Mouse (Mus musculus) c-Kit-positive CD71-positive TER-119-positive erythroid progenitor cells, embryonic 14.5 days (primary cell): ENCODE measurements around the gene Uqcc2.

Source experiments
- DNase-seq: peaks from one replicate; pipeline ENCODE4 v3.0.0-alpha.2; 2013; ENCODE audit warnings: low spot score

Gene Uqcc2

DNA sequence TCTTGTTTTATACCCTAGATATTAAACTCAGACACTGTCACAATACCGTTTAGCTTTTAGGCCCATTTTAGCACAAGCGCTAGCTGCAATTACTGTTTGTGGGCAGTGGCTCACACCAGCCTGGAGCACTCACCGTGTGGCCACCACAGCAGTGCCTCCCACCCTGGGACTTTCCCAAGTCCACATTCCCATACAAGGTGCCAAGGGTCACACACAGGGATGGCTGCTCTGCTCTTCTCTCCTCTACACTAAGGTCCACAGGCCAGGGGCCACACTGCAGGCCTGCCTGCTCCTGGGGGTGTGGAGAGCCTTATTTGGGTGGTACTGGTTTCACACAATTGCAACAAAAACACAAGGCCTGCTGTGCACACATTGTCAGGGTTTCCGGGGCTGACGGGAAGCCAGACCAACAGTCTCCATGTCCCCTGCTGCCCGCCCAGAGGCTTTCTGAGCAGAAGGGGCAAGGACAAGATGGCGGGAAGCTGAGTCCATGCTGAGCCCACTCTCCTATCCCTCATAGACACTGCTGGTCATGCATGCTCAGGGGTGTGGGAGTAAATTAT, 9.8 kb downstream of the Uqcc2 start:
- no peak for DNase-seq

DNA sequence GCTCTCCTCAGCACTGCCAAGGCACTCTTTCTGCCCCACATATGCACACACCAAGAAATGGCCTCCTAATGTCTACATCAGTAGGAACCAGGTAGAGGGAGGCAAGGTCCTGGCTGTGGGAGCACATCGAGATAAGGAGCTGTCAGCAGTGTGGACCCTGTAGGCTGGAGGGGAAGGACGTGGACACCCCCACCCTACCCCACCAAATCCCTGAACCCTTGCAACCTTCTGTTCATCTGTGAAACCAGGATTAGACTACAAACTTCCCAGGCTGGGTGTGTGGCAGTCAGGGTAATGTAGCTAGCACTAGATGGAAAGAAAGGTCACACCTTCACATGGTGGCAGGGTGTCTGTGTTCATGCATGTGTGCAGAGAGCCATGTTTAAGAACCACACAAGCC, 10.6 kb downstream of the Uqcc2 start:
- no peak for DNase-seq

DNA sequence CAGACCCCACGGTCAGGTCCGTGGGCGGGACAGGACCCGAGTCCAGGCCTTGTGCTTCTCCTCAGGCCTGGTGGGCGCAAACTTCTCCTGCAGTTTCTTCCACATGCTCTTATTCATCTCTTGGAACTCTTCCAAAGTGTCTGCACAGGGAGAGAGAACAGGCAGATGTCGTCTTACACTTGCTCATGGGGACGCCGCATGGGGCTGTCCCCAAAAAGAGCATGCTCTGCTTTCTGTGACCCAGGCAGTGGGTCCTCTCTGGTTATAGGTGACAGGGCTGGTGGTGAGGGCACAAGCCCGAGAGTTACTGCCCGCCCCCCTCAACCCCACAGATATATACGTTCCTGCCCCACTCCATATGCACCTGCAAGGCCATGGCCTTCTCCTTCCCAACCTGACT, 11.0 kb downstream of the Uqcc2 start:
- DNase-seq, result no peak

DNA sequence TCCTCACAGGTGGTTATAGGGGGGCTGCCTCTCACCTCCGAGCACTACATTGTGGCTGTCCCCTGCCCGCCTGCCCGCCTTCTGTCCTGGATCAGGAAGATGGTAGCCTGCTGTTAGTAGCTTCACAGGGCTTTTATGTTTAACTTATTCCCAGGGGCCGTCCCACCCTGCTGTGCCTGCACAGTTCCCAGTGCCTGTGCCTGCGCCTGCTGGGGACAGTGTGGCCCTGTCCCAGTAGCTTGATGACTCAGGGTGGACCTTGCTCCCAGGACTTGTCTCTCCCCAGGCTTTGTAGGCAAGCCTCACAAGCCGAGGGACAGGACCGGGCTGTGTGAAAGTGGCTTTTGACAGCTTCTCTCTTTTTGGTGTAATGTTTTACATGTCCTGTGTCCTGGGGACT, 11.9 kb downstream of the Uqcc2 start:
- DNase-seq, result no peak

DNA sequence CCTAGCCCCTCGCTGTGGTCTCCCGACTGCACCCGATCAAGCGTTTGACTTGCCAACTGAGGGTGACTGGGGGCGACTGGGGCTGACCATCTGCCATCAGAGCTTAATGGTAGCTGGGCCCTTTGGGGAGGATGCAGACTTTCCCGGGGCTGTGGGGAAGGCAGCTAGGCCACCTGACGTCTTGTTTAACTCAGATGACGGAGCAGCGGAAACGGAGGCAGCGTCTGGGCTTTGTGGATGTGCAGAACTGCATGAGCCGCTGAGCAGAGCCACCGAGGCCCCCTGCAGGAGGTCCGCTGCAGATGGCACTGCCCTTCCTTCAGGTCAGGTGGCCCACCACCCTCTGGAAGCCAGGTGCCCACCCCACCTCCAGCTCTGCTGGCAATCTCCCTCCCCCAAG, 12.4 kb downstream of the Uqcc2 start:
- no peak for DNase-seq

DNA sequence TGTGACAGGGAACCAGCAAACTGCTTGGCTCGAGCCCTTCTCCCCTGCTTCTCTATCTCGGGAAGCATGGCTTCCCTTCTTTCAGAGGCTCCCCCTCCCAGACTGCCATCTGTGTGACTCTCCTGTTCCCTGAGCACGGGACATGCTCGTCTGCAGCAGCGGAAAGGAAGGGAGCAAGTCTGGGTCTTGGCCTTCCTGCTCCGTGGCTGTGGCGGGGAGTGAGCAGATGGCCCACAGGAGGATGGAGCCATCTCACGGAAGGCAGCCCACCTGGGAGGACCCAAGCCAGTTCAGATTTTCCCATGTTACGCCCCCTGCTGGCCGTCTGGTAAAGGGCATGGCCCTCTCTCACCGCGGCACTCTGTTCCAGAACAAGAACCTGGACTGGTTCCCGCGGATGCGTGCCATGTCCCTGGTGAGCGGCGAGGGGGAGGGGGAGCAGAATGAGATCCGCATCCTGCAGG, 13.1 kb downstream of the Uqcc2 start:
- no peak for DNase-seq

DNA sequence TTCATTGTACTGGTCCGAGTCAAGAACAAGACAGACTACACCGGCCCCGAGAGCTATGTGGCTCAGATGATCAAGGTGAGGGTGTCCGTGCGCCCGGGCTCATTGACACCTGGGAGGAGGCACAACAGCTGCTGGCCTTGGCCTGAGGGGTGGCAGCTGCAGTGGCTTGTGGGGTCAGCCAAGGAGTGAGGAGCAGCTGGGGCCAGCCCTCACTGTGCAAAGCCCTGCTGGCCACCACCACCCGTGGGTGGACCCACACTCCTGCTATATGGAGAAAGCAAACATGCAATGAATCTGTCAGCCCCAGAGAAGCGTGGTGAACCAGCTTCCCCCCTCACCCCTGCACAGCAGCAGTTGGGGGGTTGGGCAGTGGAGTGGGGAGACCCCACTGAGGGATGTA, 13.8 kb downstream of the Uqcc2 start:
- DNase-seq, result no peak

DNA sequence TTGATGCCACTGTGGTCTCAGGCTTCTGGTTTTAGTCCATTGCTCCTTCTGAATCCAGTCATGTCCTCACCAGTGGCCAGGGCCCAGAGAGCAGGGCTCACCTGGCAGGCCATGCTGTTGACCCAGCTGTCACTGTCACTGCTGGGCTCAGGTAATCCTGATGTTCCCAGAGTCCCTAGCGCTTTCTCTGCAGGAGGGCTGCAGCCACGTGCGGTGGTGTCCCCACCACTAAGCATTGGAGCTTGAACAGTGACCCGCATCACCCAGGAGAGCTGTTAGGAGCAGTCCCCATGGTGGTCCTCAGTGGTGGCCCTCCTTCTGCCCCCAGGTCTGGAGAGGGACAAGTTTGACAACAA, 14.2 kb downstream of the Uqcc2 start:
- no peak for DNase-seq

DNA sequence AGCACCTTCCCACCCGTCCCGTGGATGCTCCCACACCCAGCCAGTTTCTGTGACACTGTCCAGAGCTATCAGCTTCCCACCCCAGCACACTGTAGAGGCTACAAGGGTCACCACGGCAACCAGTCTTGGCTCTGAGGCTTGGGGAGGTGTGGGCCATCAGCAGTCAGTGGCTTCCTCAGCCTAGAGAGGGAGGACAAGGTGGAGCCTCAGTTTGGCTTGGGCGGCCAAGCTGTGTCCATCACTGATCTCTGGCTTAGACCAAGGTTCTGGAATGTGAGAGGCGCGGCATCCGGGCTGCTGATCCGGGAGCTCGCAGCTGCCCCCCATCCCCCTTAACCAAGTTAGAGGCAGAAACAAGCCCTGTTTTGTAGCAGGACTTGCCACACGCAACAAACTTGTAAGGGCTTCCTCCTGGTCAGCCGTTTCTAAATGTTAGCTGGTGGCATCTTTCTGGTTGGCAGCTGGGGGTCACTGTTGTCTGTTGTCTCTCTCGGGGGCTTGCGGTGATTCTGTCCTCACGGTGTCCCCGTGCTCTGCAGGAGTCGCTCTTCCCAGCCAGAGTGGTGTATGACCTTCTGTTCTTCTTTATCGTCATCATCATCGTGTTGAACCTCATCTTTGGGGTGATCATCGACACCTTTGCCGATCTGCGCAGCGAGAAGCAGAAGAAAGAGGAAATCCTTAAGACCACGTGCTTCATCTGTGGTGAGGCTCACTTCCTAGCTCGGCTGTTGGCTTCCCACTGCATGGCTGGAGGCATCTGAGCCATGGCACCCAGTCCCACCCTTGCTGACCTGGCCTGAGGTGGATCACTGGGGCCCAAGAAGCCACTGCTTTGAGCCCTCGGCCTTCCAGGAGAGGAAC, 14.8 kb downstream of the Uqcc2 start:
- DNase-seq, result no peak

DNA sequence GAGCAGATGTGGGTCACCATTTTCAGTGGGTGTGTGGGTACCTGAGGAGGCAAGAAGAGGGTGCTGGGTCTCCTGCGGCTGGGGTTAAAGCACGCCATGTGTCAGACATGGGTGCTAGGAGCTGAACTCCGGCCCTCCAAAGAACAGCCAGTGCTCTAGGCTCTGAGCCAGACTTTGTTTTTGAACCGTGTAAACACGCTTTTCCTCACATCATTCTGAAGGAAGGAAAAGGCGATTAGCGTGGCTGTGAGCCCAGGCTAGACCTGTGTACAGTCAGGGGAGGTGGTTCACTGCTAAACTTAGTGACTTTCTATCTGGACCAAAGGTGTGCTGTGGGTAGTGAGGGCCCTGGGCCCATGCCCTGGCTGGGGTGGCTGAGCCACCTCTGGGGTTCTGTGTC, 23.6 kb downstream of the Uqcc2 start:
- DNase-seq, result no peak

DNA sequence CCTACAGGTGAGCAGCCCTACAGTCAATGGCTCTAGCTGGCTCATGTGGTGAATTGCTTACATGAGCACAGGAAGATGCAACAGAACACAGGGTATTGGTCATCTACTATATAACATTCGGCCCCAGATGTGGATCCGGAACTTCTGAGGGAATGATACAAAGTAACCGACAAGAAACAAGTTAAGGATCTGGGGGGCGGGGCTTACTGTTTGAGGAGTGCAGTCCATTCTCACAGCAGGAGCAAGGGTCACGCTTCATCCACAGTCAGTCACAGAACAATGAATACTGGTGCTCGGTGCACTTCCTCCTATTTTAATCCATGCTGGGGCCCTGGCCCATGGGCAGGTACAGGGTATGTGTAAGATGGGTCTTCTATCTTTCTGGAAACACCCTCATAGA, 25.8 kb downstream of the Uqcc2 start:
- DNase-seq, result no peak

DNA sequence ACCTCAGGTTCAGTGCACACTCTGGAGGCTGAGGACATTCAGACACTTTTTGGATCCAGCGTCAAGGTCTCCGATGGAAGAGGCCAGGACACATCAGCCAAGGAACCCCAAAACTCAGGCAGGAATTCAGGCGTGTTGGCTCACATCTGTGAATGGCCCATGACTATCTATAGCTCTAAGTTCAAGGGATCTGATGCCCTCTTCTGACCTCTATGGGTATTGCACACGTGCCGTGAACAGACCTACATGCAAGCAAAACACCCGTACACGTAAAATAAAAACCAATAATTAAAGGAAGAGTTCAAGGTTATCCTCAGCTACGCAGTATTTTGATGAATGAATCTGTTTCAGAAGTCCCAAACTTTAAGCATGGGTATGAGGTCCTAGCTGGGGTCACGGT, 27.0 kb downstream of the Uqcc2 start:
- DNase-seq, result no peak

DNA sequence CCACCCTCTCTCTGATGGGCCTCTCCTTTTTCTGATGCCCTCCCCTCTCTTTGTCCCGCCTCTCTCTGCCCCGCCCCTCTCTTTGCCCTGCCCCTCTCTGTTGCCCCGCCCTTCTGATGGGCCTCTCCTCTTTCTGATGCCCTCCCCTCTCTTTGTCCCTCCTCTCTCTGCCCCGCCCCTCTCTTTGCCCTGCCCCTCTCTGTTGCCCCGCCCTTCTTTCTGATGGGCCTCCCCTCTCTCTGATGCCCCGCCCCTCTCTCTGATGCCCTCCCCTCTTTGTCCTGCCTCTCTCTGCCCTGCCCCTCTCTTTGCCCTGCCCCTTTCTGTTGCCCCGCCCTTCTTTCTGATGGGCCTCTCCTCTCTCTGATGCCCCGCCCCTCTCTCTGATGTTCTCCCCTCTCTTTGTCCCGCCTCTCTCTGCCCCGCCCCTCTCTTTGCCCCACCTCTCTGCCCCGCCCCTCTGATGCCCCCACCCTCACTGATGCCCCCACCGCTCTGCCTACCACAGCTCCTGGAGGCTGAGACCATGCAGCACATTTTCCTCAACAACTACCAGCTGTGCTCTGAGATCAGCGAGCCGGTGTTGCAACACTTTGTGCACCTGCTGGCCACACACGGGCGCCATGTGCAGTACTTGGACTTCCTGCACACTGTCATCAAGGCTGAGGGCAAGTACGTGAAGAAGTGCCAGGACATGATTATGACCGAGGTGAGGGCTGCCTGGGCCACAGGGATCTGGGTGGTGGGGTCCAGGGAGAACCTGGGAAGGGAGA, 27.8 kb downstream of the Uqcc2 start:
- no peak for DNase-seq

DNA sequence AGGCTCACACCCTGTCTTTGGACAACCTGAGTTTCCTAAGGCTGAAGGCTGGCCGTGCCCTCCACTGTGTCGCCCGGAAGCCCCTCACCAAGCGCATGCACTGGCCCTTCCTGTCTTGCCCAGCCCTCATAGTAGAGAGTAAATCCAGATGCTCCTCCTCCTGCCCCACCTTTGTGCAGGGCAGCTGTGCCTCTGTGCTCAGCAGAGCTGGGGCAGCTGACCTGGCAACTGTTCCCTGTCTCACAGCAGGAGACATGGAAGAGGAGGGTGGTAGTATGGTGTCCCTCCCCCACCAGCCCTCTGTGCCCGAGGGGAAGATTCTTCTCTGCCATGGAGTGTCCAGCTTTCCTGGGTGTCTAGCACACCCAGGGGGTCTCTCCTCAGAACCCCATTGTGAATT, 32.0 kb downstream of the Uqcc2 start:
- DNase-seq, result no peak

DNA sequence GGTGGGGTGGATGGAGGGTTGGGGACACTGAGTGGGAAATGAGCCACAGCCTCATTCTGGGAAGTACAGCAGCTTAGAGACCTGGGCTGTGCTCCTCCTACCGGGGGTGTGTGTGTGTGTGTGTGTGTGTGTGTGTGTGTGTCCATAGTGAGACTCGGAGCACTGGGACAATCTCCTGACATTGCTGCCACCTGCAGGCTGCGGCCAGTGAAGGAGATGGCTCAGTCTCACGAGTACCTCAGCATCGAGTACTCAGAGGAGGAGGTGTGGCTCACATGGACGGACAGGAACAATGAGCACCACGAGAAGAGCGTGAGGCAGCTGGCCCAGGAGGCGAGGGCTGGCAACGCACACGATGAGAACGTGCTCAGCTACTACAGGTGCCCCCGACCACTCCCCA, 38.0 kb downstream of the Uqcc2 start:
- no peak for DNase-seq

DNA sequence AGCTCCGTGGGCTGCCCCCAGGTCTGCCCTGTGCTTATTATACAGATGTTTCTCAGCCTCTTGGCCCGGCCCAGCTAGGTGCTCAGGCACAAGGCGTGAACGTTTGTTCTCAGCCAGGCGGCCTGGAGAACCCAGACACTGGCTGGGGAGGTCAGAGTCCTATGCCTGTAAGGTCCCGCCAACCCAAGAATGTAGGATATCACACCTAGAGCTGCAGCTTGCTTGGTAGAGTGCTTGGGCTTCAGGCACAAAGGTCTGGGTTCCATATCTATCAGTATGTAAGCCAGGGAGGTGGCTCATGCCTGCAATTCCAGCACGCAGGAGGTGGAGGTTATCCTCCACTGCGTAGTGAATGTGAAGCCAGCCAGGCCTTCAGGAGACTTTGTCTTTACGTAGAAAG, 43.6 kb downstream of the Uqcc2 start:
- no peak for DNase-seq

DNA sequence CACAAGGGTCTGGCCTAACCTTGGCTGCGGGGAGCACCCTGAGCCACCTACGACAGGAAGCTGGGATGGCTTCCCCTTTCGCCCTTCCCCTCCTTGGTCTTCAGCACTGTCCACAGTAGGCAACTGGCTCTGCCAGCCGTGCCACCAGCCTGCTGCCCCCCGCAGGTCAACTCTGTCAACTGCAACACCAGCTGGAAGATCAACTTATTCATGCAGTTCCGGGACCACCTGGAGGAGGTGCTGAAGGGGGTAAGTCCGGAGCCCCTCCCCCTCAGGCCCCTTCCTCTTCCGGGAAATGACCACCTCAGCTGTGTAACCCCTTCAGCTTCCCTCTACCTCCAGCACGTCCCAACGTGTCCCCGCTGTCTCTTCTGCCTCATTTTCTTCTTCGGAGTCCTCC, 46.3 kb downstream of the Uqcc2 start:
- no peak for DNase-seq

DNA sequence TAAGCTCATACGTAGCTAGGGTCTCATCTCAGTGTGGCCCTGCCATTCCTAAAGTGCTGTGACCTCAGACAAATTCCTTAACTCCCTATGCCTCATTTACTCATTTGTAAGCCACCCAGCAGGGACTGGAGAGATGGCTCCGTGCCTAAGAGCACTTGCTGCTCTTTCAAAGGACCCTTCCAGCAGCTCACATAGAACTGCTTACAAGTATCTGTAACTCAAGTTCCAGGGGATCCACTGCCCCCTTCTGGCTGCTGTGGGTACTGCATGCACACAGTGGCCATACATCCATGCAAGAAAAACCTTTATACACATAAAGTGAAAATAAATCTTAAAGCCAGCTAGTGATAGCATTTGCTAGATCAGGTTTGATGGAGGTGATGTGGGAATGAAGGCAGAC, 48.0 kb downstream of the Uqcc2 start:
- peak; percentile 65 for DNase-seq

DNA sequence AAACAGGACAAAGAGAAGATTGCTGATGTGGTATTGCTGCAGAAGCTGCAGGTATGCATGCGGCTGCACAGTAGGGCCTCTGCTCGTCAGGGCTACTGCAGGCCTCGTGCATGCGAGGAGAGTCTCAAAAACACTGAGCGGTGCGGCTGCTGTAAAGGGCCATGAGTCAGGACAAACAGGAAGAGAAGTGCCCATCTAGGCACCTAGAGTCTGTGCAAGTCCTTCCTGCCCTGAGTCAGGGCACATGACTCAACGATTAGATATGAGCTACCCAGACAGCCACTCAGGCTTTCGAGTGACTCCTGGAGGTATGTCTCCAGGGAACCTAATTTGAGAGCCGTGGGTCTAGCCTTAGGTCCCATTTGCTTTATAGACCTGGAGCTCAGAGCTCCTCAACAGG, 50.1 kb downstream of the Uqcc2 start:
- no peak for DNase-seq

DNA sequence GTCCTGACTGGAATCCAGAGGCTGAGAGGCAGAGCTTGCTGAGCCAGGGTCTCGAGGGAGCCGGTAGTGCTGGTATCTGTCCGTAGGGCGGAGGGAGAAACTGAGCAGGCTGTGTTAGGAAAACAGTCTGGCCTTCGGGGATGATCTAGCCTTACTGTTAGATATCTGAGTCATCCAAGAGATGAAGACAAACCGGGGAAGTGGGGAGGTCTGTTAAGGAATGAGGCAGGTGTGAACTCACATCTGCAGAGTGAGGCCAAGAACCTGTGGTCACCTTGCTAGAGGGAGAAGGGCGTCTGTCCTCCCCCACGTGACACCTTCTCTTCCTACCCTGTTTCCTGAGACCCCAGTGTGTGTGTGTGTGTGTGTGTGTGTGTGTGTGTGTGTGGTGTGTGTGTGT, 50.9 kb downstream of the Uqcc2 start:
- no peak for DNase-seq

DNA sequence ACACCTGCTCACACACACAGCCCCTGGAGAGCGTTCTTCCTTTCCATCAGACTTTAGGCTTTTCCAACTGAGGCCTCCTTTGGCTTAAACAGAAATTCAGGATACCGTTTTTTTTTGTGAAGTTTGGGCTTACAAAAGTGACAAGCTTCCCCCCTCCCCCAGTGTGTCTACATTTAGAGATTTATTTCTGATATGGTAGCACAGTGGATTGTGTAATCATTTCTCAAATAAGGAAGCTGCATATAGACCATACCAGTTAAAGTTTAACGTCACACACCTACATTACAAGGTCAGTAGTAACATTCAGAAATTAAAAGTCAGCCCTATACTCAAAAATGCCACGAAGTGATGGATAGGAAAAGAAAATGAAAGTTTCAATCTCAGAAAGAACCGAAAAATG, 51.8 kb downstream of the Uqcc2 start:
- DNase-seq, result no peak

DNA sequence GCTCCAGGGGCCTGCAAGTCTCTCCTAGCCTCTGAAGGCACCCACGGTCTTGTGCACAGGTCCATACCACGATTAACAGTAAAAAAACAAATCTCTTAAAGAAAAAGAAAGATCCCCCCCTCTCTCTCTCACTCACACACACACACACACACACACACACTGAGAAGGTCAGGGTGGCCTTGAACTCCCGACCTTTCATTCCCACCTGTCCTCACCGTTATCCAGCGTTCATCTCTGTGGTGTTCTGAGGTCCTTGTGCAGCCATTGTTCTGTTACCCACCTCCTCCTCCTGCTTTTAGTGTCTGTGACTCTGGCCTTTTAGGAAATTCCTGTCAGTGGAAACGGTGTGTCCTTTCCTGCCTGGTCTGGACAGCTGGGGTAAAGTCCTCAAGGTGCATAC, 55.2 kb downstream of the Uqcc2 start:
- no peak for DNase-seq

DNA sequence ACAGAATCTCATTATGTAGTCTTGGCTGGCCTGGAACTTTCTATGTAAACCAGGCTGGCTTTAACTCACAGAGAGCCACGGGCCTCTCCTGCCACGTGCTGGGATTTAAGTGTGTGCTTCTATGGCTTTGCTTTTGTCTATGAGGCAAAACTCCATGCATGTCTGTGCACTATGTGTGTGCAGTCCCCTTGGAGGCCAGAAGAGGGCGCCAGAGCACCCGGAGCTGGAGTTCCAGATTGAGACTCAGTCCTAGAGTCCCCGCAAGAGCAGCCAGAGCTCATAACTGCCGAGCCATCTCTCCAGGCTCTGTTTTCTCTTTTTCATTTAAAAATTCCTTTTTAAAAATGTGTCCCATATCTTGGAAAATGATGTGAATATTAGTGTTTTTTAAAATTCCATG, 55.8 kb downstream of the Uqcc2 start:
- no peak for DNase-seq
